Mouse (Mus musculus) heart, embryonic 12.5 days (tissue): ENCODE measurements around the gene Ttc7. TPM values are rescaled to one million over a fixed set of nuclear protein-coding genes. Genes with fewer than 3 reads are reported as not detected.

ENCODE experiments used
- ATAC-seq: fragments of 200-750 bp; cut with Nextera tagmentation; 2 replicates; pipeline ENCODE4 v1.8.0; 2017; ENCODE audit warnings: moderate TSS enrichment, moderate library complexity; ENCODE audit not compliant: insufficient number of reproducible peaks, low FRiP score
- H3K27ac ChIP-seq: fragments of 300-500 bp; sonication (generic); 2 replicates; pipeline ENCODE4 v1.5.1; 2016; ENCODE audit warnings: mild to moderate bottlenecking, moderate library complexity; ENCODE audit not compliant: poor library complexity, severe bottlenecking
- H3K27me3 ChIP-seq: fragments of 300-500 bp; sonication (generic); replicated peaks from 2 replicates; pipeline ENCODE4 v1.6.1; 2016; ENCODE audit warnings: mild to moderate bottlenecking, moderate library complexity
- H3K36me3 ChIP-seq: fragments of 300-500 bp; sonication (generic); 2 replicates; pipeline ENCODE4 v1.6.1; 2016; ENCODE audit warnings: mild to moderate bottlenecking, moderate library complexity
- H3K4me1 ChIP-seq: fragments of 300-500 bp; sonication (generic); replicated peaks from 2 replicates; pipeline ENCODE4 v1.6.1; 2016; ENCODE audit warnings: mild to moderate bottlenecking
- H3K4me2 ChIP-seq: fragments of 300-500 bp; sonication (generic); 2 replicates; pipeline ENCODE4 v1.6.1; 2016; ENCODE audit warnings: mild to moderate bottlenecking, moderate library complexity
- H3K4me3 ChIP-seq: fragments of 300-500 bp; sonication (generic); 2 replicates; pipeline ENCODE4 v1.5.1; 2016; ENCODE audit warnings: mild to moderate bottlenecking
- H3K9ac ChIP-seq: fragments of 300-500 bp; sonication (generic); 2 replicates; pipeline ENCODE4 v1.6.1; 2016; ENCODE audit warnings: mild to moderate bottlenecking, moderate library complexity
- H3K9me3 ChIP-seq: fragments of 300-500 bp; sonication (generic); replicated peaks from 2 replicates; pipeline ENCODE4 v1.6.1; 2016; ENCODE audit warnings: mild to moderate bottlenecking, moderate library complexity
- WGBS: fragments of 180-500 bp; shearing (Covaris S2); methylation state at CpG from one replicate; pipeline ENCODE4 v1.1.7; 2016; 5-methylcytosine and 5-hydroxymethylcytosine counted together
- polyA plus RNA-seq: library from polyadenylated mRNA; unstranded; fragments of >200 nt; fragmentation: Nextera tagmentation; extraction: Ambion mirVana; gene quantifications from 2 replicates; pipeline ENCODE4 v1.2.1, GENCODE M21; 2016

Ttc7 gene
- polyA plus RNA-seq, 1 experiment from 2014 or later = 3.2 TPM

- no peaks in the 10 kb centered on the region for H3K36me3 ChIP-seq
- H3K27ac ChIP-seq = 0 out of 2 replicates have a peak overlapping the region, but pooled peaks have one; percentile 37
- 48% methylated on average over 13 of the region's 13 CpGs for WGBS
- H3K4me1 ChIP-seq = peaks cover 25% of the 10 kb centered on the region
- no peak overlapping the region for H3K9ac ChIP-seq
- H3K4me3 ChIP-seq = no peak overlapping the region
- ATAC-seq = no peak
- no peaks in the 10 kb centered on the region for H3K27me3 ChIP-seq
- no peaks in the 10 kb centered on the region for H3K9me3 ChIP-seq
- H3K4me2 ChIP-seq = no peak overlapping the region
Measured at GRCm38 (mm10) chr17:87302014-87302794, 19.5 kb downstream of the Ttc7 start.

DNA sequence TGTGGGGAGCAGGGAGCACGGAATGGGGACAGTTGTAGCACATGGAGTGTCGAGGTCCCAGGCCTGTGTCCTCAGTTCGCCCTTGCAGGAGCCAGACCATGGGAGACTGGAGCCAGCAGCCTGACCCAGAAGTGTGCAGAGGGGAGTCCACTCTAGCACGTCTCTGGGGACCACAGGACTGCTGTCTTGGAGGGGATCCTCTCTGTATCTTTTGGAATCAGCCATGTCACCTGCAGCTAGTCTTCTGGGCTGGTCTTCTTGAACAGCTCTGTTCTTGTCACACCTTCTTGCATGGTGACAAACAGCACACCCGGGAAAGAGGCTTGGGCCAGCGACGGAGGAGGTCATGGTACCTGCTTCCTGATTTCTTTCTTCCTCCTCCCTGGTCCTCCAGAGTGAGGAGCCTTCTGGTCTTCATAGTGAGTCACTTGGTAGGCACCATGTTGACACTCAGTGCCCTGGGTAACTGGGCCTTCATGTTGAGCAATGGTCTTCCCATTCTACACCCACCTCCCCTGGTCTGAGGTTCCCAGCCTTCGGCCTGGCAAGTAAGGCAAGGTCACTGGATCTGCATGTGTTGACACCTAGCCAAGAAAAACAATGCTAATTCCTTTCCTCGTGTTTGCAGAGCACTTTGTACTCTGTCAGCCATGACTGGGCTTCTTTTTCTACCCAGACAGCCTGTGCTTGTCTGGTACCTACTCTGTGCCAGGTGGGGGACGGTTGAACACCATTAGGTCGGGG is 21.6 kb downstream of the Ttc7 start:
- H3K9me3 ChIP-seq = no peaks in the 10 kb centered on the region
- no peaks in the 10 kb centered on the region for H3K27me3 ChIP-seq
- H3K27ac ChIP-seq = no peak overlapping the region
- H3K36me3 ChIP-seq = no peaks in the 10 kb centered on the region
- ATAC-seq = no peak
- 74% methylated on average over 11 of the region's 11 CpGs for WGBS
- no peak overlapping the region for H3K4me3 ChIP-seq
- H3K4me2 ChIP-seq = no peak overlapping the region
- peaks cover 17% of the 10 kb centered on the region for H3K4me1 ChIP-seq
- no peak overlapping the region for H3K9ac ChIP-seq

GRCm38 (mm10) chr17:87305065-87305464 is 22.4 kb downstream of the Ttc7 start:
- H3K9ac ChIP-seq = no peak overlapping the region
- no peaks in the 10 kb centered on the region for H3K9me3 ChIP-seq
- H3K4me1 ChIP-seq = peaks cover 17% of the 10 kb centered on the region
- no peak for ATAC-seq
- 0 out of 2 replicates have a peak, but pooled peaks cover 3% of the 10 kb centered on the region for H3K27me3 ChIP-seq
- WGBS = 83% methylated on average over 8 of the region's 8 CpGs
- no peak overlapping the region for H3K4me2 ChIP-seq
- H3K27ac ChIP-seq = no peak overlapping the region
- H3K36me3 ChIP-seq = no peaks in the 10 kb centered on the region
- H3K4me3 ChIP-seq = no peak overlapping the region

DNA sequence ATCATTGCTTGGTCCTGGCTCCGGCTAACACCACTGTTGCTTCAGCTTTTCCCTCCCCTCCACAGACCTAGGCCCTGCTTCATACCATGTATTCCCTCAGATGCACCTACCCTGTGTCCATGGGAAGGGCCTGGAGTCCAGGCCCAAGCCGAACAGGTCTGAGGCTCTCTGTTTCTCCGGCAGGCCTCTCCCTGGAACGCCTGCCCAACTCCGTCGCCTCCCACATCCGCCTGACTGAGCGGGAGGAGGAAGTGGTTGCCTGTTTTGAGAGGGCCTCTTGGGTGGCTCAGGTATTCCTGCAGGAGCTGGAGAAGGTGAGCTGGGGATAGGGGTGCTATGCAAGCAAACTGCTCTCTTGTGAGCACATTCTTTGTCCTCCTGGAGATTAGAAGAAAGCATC is 24.1 kb downstream of the Ttc7 start:
- Histone ChIP-seq H3K36me3 (no peaks in the 10 kb centered on the region), H3K4me2 (no peak overlapping the region), H3K4me1 (peaks cover 17% of the 10 kb centered on the region), H3K4me3 (no peak overlapping the region), H3K9ac (no peak overlapping the region), H3K9me3 (no peaks in the 10 kb centered on the region), H3K27me3 (0 out of 2 replicates have a peak, but pooled peaks cover 5% of the 10 kb centered on the region), H3K27ac (no peak overlapping the region)
- no peak for ATAC-seq
- 69% methylated on average over 8 of the region's 8 CpGs for WGBS

DNA sequence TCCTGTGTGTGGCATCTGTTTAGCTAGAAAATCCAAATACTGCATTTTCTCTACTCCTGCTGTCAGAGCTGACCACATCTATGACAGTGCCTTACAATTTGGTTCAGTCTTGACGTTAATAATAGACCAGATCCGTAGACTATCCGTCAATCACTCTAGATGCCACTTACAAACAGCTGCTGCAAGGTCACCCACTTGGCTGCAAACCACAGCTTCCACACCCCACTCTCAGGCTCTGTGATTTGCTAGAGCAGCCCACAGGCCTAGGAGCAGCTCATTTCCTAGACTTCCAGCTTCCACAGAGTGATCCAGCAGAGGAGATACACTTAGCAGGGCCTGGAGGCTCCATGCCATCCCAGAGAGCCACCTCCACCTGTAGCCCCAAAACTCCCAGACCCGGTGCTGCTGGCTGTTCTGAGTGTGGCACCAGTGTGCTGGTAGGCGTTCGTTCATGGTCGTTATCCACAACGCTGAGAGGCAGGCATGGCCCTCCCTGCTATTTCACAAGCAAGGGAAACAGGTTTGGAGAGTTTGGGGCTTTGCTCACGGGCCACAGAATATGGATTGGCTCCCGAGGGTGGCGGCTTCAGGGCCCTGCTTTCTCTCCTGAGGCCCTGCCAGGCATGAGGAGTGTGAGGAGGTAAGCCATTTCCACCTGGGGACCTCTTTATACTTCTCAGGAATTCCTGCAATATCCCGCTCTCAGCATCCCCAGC is 26.5 kb downstream of the Ttc7 start:
- no peaks in the 10 kb centered on the region for H3K9me3 ChIP-seq
- H3K27ac ChIP-seq = no peak overlapping the region
- H3K4me3 ChIP-seq = no peak overlapping the region
- H3K36me3 ChIP-seq = no peaks in the 10 kb centered on the region
- WGBS = 77% methylated on average over 12 of the region's 12 CpGs
- ATAC-seq = no peak
- H3K9ac ChIP-seq = no peak overlapping the region
- H3K27me3 ChIP-seq = 0 out of 2 replicates have a peak, but pooled peaks cover 5% of the 10 kb centered on the region
- no peak overlapping the region for H3K4me2 ChIP-seq
- H3K4me1 ChIP-seq = peaks cover 23% of the 10 kb centered on the region

DNA sequence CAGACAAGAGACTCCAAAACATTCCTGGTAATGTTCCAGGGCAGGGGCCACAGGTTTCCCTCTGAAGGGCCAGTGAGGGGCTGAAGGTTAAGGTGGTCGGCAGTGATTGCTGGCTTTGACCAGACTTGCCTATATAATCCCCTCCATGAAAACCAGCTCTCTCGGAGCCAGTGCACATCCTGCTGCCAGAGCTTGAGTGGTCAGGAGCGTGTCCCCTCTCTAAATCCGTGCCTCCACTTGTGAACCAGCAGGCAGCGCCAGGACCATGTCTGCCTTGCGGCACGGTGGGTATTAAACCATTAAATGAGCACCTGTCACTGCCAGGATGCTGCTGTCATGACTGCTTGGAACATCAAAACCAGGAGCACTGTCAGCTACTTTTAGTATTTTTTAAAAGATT is 27.8 kb downstream of the Ttc7 start:
- Histone ChIP-seq H3K27ac (no peak overlapping the region), H3K9me3 (no peaks in the 10 kb centered on the region), H3K4me1 (peaks cover 23% of the 10 kb centered on the region), H3K4me2 (no peak overlapping the region), H3K4me3 (no peak overlapping the region), H3K27me3 (0 out of 2 replicates have a peak, but pooled peaks cover 5% of the 10 kb centered on the region), H3K9ac (no peak overlapping the region), H3K36me3 (no peaks in the 10 kb centered on the region)
- no peak for ATAC-seq
- 79% methylated on average over 7 of the region's 7 CpGs for WGBS

DNA sequence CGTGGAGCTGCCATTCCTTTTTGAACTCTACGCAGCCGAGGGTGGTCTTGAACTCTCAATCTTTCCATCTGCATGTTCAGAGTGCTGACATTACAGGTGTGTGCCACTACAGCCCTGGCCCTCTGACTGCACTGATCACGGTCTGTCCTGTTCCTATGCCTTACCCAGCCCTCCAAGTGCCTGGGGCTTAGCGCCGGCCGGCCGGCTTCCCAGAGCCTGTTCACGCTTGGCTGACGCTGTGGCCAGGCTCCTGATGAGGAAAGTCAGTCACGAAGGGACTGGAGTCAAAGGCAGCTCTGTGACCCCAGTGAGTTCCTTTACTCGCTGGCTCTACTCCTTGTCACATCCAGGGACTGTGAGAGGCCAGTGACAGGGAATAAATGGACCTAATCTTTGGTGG is 29.7 kb downstream of the Ttc7 start:
- Histone ChIP-seq H3K9me3 (no peaks in the 10 kb centered on the region), H3K4me2 (0 out of 2 replicates have a peak overlapping the region, but pooled peaks have one; percentile 7), H3K4me1 (peaks cover 26% of the 10 kb centered on the region), H3K27ac (no peak overlapping the region), H3K27me3 (0 out of 2 replicates have a peak, but pooled peaks cover 5% of the 10 kb centered on the region), H3K9ac (0 out of 2 replicates have a peak overlapping the region, but pooled peaks have one; percentile 24), H3K36me3 (no peaks in the 10 kb centered on the region), H3K4me3 (no peak overlapping the region)
- ATAC-seq = no peak
- WGBS = 37% methylated on average over 12 of the region's 12 CpGs

DNA sequence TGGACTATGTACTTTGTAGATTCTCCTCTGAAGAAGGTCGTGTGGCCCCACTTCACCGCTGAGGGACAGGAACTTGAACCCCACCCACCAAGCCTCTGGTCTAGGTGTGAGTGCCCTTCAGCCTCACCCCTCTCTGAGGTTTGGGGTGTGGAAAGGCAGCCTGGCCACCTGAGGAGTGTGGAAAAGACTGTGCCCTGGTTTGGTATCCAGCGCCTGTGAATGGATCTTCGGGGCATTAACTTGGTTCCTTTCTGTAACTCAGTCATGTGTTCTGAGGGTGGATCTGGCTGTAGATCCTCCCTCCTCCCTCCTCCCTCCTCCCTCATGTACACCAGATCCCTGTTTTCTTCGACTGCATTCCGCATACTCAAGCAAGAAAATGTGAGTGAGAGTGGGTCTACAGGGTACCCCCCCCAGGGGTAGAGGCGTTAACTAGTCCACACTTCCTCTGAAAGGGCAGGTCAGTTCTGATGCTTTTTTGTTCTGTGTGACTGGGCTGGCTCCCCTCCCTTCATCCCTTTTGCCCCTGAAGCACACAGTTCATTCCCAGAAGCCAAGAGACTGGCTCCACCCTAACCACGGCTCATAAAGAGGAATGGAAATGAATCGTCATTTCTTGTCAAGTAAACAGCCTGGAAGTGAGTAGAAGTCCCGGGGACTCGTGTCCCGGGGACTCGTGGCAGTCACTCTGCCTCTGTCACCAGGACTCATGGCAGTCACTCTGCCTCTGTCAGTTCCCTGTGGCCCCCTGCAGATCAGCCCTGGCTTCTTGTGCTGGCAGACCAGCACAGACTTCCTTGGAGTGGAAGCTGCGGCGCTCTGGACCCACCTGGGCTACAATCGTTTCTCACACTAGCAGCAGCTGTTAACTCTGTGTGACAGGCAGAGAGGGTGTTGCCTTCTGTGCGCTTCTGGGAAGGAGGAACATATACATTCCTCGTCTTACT is 30.5 kb downstream of the Ttc7 start:
- H3K27me3 ChIP-seq = 0 out of 2 replicates have a peak, but pooled peaks cover 5% of the 10 kb centered on the region
- WGBS = 43% methylated on average over 18 of the region's 18 CpGs
- H3K4me1 ChIP-seq = peaks cover 26% of the 10 kb centered on the region
- no peak overlapping the region for H3K9ac ChIP-seq
- H3K9me3 ChIP-seq = no peaks in the 10 kb centered on the region
- no peak overlapping the region for H3K4me3 ChIP-seq
- H3K36me3 ChIP-seq = no peaks in the 10 kb centered on the region
- ATAC-seq = no peak
- no peak overlapping the region for H3K27ac ChIP-seq
- no peak overlapping the region for H3K4me2 ChIP-seq

- Histone ChIP-seq H3K4me2 (no peak overlapping the region), H3K9me3 (no peaks in the 10 kb centered on the region), H3K27me3 (0 out of 2 replicates have a peak, but pooled peaks cover 5% of the 10 kb centered on the region), H3K4me3 (no peak overlapping the region), H3K9ac (no peak overlapping the region), H3K27ac (no peak overlapping the region), H3K36me3 (no peaks in the 10 kb centered on the region), H3K4me1 (peaks cover 26% of the 10 kb centered on the region)
- no peak for ATAC-seq
- 75% methylated on average over 8 of the region's 8 CpGs for WGBS
Measured at GRCm38 (mm10) chr17:87314121-87314520, 31.4 kb downstream of the Ttc7 start.

GRCm38 (mm10) chr17:87314530-87314946 is 31.9 kb downstream of the Ttc7 start:
- H3K4me1 ChIP-seq = peaks cover 26% of the 10 kb centered on the region
- ATAC-seq = peak; percentile 38; the same call in 1 of the 2 replicates
- no peaks in the 10 kb centered on the region for H3K36me3 ChIP-seq
- peak overlapping the region; percentile 28; the same call in 1 of the 2 replicates for H3K4me2 ChIP-seq
- H3K27ac ChIP-seq = no peak overlapping the region
- H3K27me3 ChIP-seq = 0 out of 2 replicates have a peak, but pooled peaks cover 5% of the 10 kb centered on the region
- no peak overlapping the region for H3K9ac ChIP-seq
- WGBS = 68% methylated on average over 5 of the region's 5 CpGs
- H3K9me3 ChIP-seq = no peaks in the 10 kb centered on the region
- H3K4me3 ChIP-seq = no peak overlapping the region
